8 mouse cellular contexts compared by ENCODE assay signal in genomic region chr1:172412204-172412603, GRCm38 (mm10). TPM values are rescaled to one million over a fixed set of nuclear protein-coding genes. Genes with fewer than 3 reads are reported as not detected.
DNase-seq lines count a peak whose midpoint lies in the region; ATAC-seq and TF ChIP-seq lines count a peak whose summit lies in the region.

No protein-coding gene starts in this region.

- peak; percentile 60 for DNase-seq in 416B (ENCODE audit: low read depth)
- peak; percentile 30 to 54 for DNase-seq in adrenal gland, postnatal 4 days (ENCODE audit: low spot score in 2 of 2)
- peak; percentile 84 for DNase-seq in heart, embryonic 10.5 days (ENCODE audit: low spot score)
- peak; percentile 92 for DNase-seq in kidney, postnatal 0 days (ENCODE audit: low spot score)
- peak; percentile 66 for DNase-seq in liver, embryonic 11.5 days (ENCODE audit: low spot score)

- no peak overlapping the region for H3K4me2 ChIP-seq in embryonic facial prominence, embryonic 15.5 days (replicated peaks)
- H3K4me2 ChIP-seq in kidney, postnatal 0 days (ENCODE audit: low read length) = no peak overlapping the region
- H3K4me2 ChIP-seq in liver, embryonic 11.5 days = no peak overlapping the region
- no peak overlapping the region for H3K4me2 ChIP-seq in neural tube, embryonic 12.5 days (replicated peaks)
- H3K4me2 ChIP-seq in stomach, embryonic 15.5 days = no peak overlapping the region

- H3K4me1 ChIP-seq in embryonic facial prominence, embryonic 15.5 days = no peaks in the 10 kb centered on the region
- H3K4me1 ChIP-seq in heart, embryonic 10.5 days = 0 out of 2 replicates have a peak, but pooled peaks cover 3% of the 10 kb centered on the region
- no peaks in the 10 kb centered on the region for H3K4me1 ChIP-seq in kidney, postnatal 0 days (replicated peaks; ENCODE audit: insufficient read depth, low read length)
- H3K4me1 ChIP-seq in liver, embryonic 11.5 days (replicated peaks; ENCODE audit: control insufficient read depth, insufficient read depth, low read length) = no peaks in the 10 kb centered on the region
- peaks cover under 1% of the 10 kb centered on the region; the same call in 1 of the 2 replicates for H3K4me1 ChIP-seq in neural tube, embryonic 12.5 days
- H3K4me1 ChIP-seq in stomach, embryonic 15.5 days = 0 out of 2 replicates have a peak, but pooled peaks cover 3% of the 10 kb centered on the region

- H3K27me3 ChIP-seq in embryonic facial prominence, embryonic 15.5 days = no peaks in the 10 kb centered on the region
- H3K27me3 ChIP-seq in heart, embryonic 10.5 days (ENCODE audit: insufficient read depth, poor library complexity, severe bottlenecking) = peaks cover 5% of the 10 kb centered on the region
- H3K27me3 ChIP-seq in kidney, postnatal 0 days (ENCODE audit: insufficient read depth, low read length) = no peaks in the 10 kb centered on the region
- H3K27me3 ChIP-seq in liver, embryonic 11.5 days (replicated peaks; ENCODE audit: control insufficient read depth, insufficient read depth, low read length) = no peaks in the 10 kb centered on the region
- H3K27me3 ChIP-seq in neural tube, embryonic 12.5 days (replicated peaks) = no peaks in the 10 kb centered on the region
- no peaks in the 10 kb centered on the region for H3K27me3 ChIP-seq in stomach, embryonic 15.5 days (replicated peaks)

- H3K9ac ChIP-seq in embryonic facial prominence, embryonic 15.5 days = no peak overlapping the region
- no peak overlapping the region for H3K9ac ChIP-seq in kidney, postnatal 0 days (ENCODE audit: low read depth, low read length)
- H3K9ac ChIP-seq in liver, embryonic 11.5 days (ENCODE audit: low read depth, low read length) = no peak overlapping the region
- H3K9ac ChIP-seq in neural tube, embryonic 12.5 days = no peak overlapping the region
- no peak overlapping the region for H3K9ac ChIP-seq in stomach, embryonic 15.5 days

- H3K4me3 ChIP-seq in embryonic facial prominence, embryonic 15.5 days (replicated peaks) = no peak overlapping the region
- no peak overlapping the region for H3K4me3 ChIP-seq in heart, embryonic 10.5 days
- no peak overlapping the region for H3K4me3 ChIP-seq in kidney, postnatal 0 days (replicated peaks; ENCODE audit: low read depth, low read length)
- no peak overlapping the region for H3K4me3 ChIP-seq in liver, embryonic 11.5 days (ENCODE audit: low read depth, low read length)
- H3K4me3 ChIP-seq in neural tube, embryonic 12.5 days = no peak overlapping the region
- no peak overlapping the region for H3K4me3 ChIP-seq in stomach, embryonic 15.5 days (replicated peaks)

- no peaks in the 10 kb centered on the region for H3K9me3 ChIP-seq in embryonic facial prominence, embryonic 15.5 days (replicated peaks)
- no peaks in the 10 kb centered on the region for H3K9me3 ChIP-seq in heart, embryonic 10.5 days
- no peaks in the 10 kb centered on the region for H3K9me3 ChIP-seq in kidney, postnatal 0 days (replicated peaks; ENCODE audit: low read length)
- H3K9me3 ChIP-seq in liver, embryonic 11.5 days (ENCODE audit: control insufficient read depth, low read length) = no peaks in the 10 kb centered on the region
- H3K9me3 ChIP-seq in neural tube, embryonic 12.5 days = no peaks in the 10 kb centered on the region
- H3K9me3 ChIP-seq in stomach, embryonic 15.5 days = no peaks in the 10 kb centered on the region

- H3K27ac ChIP-seq in embryonic facial prominence, embryonic 15.5 days (replicated peaks) = no peak overlapping the region
- no peak overlapping the region for H3K27ac ChIP-seq in heart, embryonic 10.5 days
- H3K27ac ChIP-seq in kidney, postnatal 0 days = no peak overlapping the region
- no peak overlapping the region for H3K27ac ChIP-seq in liver, embryonic 11.5 days (ENCODE audit: low read depth, low read length)
- no peak overlapping the region for H3K27ac ChIP-seq in neural tube, embryonic 12.5 days
- H3K27ac ChIP-seq in stomach, embryonic 15.5 days = no peak overlapping the region

- ATAC-seq in embryonic facial prominence, embryonic 15.5 days (ENCODE audit: insufficient number of reproducible peaks, low FRiP score, low TSS enrichment, low read depth) = 0 out of 2 replicates have a peak, but pooled peaks have one; percentile 32
- peak; percentile 75 for ATAC-seq in kidney, postnatal 0 days (replicated peaks; ENCODE audit: low FRiP score, low read depth)
- peak; percentile 65 for ATAC-seq in liver, embryonic 11.5 days (replicated peaks; ENCODE audit: low FRiP score)
- ATAC-seq in neural tube, embryonic 12.5 days (ENCODE audit: low FRiP score, low read depth) = peak; percentile 88
- peak; percentile 72 for ATAC-seq in stomach, embryonic 15.5 days (ENCODE audit: insufficient read depth, low FRiP score, low read depth)

- peak; percentile 96 for TF ChIP-seq CTCF in kidney, postnatal 0 days (IDR thresholded peaks at IDR 0.05; ENCODE audit: low read depth)

- no peaks in the 10 kb centered on the region for H3K36me3 ChIP-seq in embryonic facial prominence, embryonic 15.5 days
- no peaks in the 10 kb centered on the region for H3K36me3 ChIP-seq in heart, embryonic 10.5 days
- H3K36me3 ChIP-seq in kidney, postnatal 0 days (ENCODE audit: insufficient read depth, low read length) = no peaks in the 10 kb centered on the region
- H3K36me3 ChIP-seq in liver, embryonic 11.5 days (ENCODE audit: control insufficient read depth, insufficient read depth, low read length) = no peaks in the 10 kb centered on the region
- H3K36me3 ChIP-seq in neural tube, embryonic 12.5 days = no peaks in the 10 kb centered on the region
- H3K36me3 ChIP-seq in stomach, embryonic 15.5 days = no peaks in the 10 kb centered on the region

- WGBS in embryonic facial prominence, embryonic 15.5 days = 1% methylated on average over 5 of the region's 5 CpGs
- 0% methylated on average over 5 of the region's 5 CpGs for WGBS in heart, embryonic 10.5 days
- WGBS in kidney, postnatal 0 days = 1% methylated on average over 5 of the region's 5 CpGs
- WGBS in liver, embryonic 11.5 days = 5% methylated on average over 5 of the region's 5 CpGs
- WGBS in neural tube, embryonic 12.5 days = 0% methylated on average over 5 of the region's 5 CpGs
- WGBS in stomach, embryonic 15.5 days = 0% methylated on average over 5 of the region's 5 CpGs

RNA-seq across cellular contexts. Expression of gene Pigm, which starts 35.9 kb away (rescaled TPM):
- total RNA-seq in adrenal gland, postnatal 4 days (2021) = 10 to 100 TPM; 18.1 to 19.9 TPM
- 5.7 and 5.9 TPM in 2 replicates for polyA plus RNA-seq in embryonic facial prominence, embryonic 15.5 days (2015; fragmentation: Nextera tagmentation; extraction: Ambion mirVana)
- 8.0 and 8.6 TPM in 2 replicates for polyA plus RNA-seq in heart, embryonic 10.5 days (2016; fragmentation: Nextera tagmentation; extraction: Ambion mirVana)
- polyA plus RNA-seq in kidney, postnatal 0 days (2015; fragmentation: Nextera tagmentation; extraction: Ambion mirVana) = 5.8 and 6.1 TPM in 2 replicates
- polyA plus RNA-seq in liver, embryonic 11.5 days (2014; fragmentation: Nextera tagmentation; extraction: Ambion mirVana) = 7.7 and 7.8 TPM in 2 replicates
- 8.3 and 9.4 TPM in 2 replicates for polyA plus RNA-seq in neural tube, embryonic 12.5 days (2016; fragmentation: Nextera tagmentation; extraction: Ambion mirVana)
- 6.1 and 6.7 TPM in 2 replicates for polyA plus RNA-seq in stomach, embryonic 15.5 days (2015; fragmentation: Nextera tagmentation; extraction: Ambion mirVana)

Comparison
In these comparisons a context has a peak if more than half of its experiments do, and no peak if none do; other contexts are left out.
1. DNase-seq: peak in every context shown above with its lines; median percentile 92 in kidney, postnatal 0 days; 84 in heart, embryonic 10.5 days; 66 in liver, embryonic 11.5 days; 60 in 416B; 42 in adrenal gland, postnatal 4 days.
2. ATAC-seq: peak in every context shown above with its lines; median percentile 88 in neural tube, embryonic 12.5 days; 75 in kidney, postnatal 0 days; 72 in stomach, embryonic 15.5 days; 65 in liver, embryonic 11.5 days; 32 in embryonic facial prominence, embryonic 15.5 days.